Mouse (Mus musculus): Measurements from ENCODE around the gene Zfp472.

The Zfp472 gene

GRCm38 (mm10) chr17:32965623-32966290, at the start of gene Zfp472:
Gene Zfp472 (plus strand): TSS chr17:32965814.
- peak; percentile 93 for DNase-seq

GRCm38 (mm10) chr17:32916075-32916474, 49.5 kb upstream of the Zfp472 start:
- DNase-seq = no peak

GRCm38 (mm10) chr17:32917131-32917530, 48.5 kb upstream of the Zfp472 start, which contains the start of gene Cyp4f14:
Gene Cyp4f14 (minus strand): TSS chr17:32917342.
- peak; percentile 15 for DNase-seq

DNA sequence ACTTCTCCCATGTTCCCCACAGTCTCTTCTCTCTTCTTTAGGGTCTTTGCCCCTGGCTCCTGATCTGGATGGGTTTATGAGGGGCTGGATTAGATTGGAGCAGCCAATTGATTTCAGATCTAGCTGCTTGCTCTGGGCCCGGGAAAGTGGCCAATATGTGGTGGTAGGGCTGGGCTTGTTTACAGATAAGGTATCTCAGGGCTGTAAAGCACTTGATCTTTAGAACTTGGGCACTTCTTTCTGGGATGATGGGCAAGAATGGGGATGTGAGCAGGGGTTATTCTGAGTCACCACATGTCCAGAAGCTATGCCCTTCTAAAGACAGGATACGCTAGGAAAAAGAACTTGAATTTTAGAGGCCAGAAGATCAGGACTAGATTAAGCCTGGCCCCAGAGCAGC, 46.5 kb upstream of the Zfp472 start:
- DNase-seq = no peak

GRCm38 (mm10) chr17:32923681-32924080, 41.9 kb upstream of the Zfp472 start:
- no peak for DNase-seq

- DNase-seq = peak; percentile 75
Observed at GRCm38 (mm10) chr17:32924658-32925312, 40.8 kb upstream of the Zfp472 start.

DNA sequence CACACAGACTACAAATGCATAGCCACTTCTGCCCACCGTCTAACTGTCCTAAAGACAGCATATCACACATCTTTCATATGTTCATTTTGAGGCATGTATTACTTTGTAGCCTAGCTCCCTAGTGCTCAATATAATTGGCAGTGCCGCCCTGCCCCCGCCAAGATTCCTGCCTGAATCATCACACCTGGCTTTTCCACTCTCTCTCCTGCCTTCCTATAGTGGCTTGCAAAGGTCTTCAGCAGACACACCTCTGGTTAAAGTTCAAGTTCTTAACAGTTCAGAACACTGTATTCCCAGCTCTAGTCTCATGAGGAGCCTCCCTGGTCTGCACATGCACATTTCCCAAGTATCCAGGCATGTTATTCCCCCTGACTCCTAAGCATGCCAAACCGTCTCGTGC, 37.8 kb upstream of the Zfp472 start:
- no peak for DNase-seq

DNA sequence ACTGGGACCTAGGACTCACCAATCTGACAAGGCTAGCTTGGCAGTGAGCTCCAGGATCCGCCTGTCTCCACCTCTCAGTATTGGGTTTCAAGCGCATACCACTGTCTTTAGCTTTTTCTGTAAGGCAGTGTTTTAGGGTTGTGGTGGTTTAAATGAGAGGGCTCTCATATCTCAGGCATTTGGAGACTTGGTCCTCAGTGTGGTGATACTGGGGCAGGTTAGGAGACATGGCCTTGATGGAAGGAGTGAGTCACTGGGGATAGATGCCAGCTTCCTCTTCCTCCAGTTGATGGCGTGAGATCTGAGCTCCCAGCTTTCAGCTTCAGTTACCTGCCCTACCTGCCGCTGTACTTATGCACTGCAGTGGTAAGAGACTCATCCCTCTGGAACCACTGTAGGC, 25.8 kb upstream of the Zfp472 start:
- DNase-seq = no peak

GRCm38 (mm10) chr17:32943661-32944060, 22.0 kb upstream of the Zfp472 start:
- no peak for DNase-seq

- DNase-seq = no peak
Observed at GRCm38 (mm10) chr17:32944402-32945035, 21.1 kb upstream of the Zfp472 start.

DNA sequence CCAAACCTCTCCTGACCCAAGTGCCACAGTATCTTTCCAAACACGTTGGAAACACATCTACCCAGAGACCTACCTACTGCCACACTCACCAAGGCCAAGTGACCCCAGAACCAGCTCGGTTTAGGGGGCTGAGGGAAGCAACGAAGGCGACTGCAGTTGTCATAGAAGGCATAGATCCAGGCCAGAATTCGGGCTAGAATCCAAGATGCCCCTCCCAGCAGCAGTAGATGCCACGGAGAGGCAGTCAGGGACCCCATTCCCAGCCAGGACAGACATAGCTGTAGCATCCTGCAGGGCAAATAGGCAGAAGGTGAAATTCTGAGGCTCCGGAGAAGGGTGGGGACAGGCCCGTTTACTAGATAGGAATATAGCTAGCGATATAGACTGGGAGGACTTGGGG, 18.9 kb upstream of the Zfp472 start:
- no peak for DNase-seq

GRCm38 (mm10) chr17:32947215-32947914, 18.2 kb upstream of the Zfp472 start, which contains the start of gene Cyp4f13:
Gene Cyp4f13 (minus strand): TSS chr17:32947402.
- DNase-seq = peak; percentile 92

DNA sequence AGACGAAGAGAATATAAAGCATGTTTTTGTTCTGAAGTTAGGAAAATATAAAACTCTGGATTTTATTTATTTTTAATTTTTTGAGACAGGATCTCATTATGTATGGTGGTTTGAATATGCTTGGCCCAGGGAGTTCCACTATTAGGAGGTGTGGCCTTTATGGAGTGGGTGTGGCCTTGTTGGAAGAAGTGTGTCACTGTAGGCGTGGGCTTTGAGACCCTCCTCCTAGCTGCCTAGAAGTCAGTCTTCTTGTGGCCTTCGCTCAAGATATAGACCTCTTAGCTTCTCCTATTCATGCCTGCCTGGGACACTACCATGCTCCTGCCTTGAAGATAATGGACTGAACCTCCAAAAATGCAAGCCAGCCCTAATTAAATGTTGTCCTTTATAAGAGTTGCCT, 15.5 kb upstream of the Zfp472 start:
- DNase-seq = no peak

- DNase-seq = no peak
Observed at GRCm38 (mm10) chr17:32951006-32951405, 14.6 kb upstream of the Zfp472 start.

GRCm38 (mm10) chr17:32951441-32951840, 14.2 kb upstream of the Zfp472 start:
- DNase-seq = peak; percentile 79

DNA sequence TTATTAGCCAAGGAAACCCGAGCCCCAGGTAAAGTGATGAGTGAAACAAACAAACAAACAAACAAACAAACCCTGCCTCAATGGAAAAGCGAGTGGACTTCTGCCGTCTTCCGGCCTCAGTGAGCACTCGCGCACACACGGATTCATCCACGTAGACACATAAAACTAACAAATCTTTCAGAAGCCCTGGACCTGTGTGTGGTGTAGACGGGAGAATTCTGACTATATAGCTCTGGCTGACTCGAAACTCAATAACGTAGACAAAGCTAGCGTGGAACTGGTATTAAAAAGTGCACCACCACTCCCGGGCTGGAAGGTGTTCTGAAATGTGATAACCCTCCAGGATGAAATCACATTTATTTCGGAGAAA, 376 bp upstream of the Zfp472 start:
- DNase-seq = no peak

DNA sequence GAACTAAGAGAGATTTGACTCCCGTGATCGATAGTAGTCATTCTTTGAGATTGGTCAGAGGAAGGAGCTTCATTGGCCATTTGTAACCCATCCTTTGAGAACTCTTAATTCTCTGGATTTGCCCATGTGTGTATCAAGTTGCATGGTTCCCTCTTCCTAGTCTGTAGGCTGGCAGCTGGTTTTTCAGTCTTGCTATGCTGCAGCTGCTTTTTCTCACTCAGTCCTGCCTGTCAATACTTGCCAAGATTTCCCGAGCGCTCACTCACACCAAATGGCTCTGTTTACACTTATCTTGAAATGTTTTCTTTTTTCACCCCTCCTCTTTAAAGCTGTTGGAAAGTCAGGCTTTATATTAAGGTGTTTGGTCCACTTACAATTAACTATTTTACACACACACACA, 15.7 kb downstream of the Zfp472 start:
- no peak for DNase-seq

DNA sequence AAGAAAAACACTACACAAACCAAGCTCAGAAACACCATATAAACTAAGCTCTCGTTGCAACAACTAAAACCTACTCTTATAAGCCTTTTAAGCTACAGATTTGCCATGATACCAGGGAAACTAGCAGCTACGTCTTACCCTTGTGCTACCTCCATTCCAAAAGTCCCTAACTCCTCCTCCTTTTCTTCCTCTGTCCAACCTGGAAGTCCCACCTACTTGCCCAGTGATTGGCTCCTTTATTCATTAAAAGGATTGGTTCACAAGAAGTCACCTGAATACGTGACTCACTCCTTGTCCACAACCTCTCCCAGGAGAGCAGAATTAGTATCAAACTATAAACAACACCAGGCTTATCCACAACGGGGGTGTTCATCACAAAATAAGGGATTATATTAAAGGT, 20.7 kb downstream of the Zfp472 start:
- no peak for DNase-seq

- DNase-seq = no peak
Observed at GRCm38 (mm10) chr17:32991965-32992698, 26.5 kb downstream of the Zfp472 start.

DNA sequence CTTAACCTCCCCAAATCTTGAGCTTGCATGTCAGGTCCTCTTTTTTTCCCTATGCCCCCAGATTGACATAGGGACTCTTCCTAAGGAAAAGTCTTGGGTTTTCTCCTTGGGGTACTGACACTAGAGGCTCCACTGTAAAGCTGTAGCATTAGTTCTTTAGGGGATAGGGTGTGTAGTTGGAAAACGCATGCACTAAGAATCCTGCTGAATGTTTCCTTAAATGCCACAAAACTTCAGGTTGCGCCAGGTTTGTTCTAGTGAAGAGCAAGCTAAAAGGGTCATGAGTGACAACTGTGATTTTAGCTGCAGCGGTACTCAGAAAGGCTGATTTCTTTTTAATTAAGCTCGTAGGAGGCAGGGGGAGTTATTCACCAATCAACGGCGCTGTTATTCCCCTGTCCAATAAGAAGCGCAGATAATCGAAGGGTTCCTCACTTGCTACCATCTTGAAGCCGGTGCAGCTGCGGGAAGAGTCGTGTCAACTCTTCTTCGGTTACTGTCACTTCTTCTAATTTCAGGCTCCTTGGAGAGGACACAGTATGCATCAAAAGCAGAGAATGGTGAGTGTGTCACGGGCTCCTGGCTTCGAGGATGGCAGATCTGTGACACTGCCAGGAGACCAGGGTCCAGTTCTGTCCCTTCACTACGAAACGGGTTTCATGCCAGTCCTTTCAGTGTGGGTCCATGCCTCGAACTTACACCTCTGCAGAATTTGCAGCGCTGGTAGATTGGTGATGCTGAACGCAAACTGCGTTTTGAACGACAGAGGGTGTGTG, 27.3 kb downstream of the Zfp472 start, which contains the start of gene Zfp952:
Gene Zfp952, plus strand, starts transcription at position 431 of the 776 bp plus-strand sequence.
- DNase-seq = peak; percentile 94

GRCm38 (mm10) chr17:32998492-32998891, 32.9 kb downstream of the Zfp472 start:
- no peak for DNase-seq

DNA sequence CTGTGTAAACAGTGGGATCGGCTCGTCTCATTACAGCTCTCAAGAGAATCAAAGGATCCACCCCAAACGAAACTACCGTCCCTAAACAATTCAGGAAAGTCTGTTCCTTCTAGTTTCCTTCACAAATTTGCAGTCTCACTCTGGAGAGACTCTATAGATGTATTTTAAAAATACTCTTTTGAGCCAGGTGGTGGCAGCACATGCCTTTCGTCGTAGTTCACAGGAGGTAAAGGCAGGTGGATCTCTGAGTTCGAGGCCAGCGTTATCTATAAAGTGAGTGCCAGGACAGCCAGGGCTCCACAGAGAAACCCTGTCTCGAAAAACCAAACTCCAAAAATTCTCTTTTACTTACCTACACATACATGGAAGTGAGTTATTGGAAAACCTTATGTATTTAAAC, 42.7 kb downstream of the Zfp472 start:
- DNase-seq = no peak
